Mouse (Mus musculus): ENCODE measurements around the gene Rrnad1.
"Not testable (repeated sequence)": the region's sequence is repeated elsewhere in the genome, so short reads cannot be mapped to it uniquely, and the experiment has no call there.

Rrnad1 gene

GRCm38 (mm10) chr3:87913891-87914290 lies 16.6 kb downstream of the Rrnad1 start:
- in situ Hi-C loops (cut with MboI) = no loop called here

DNA sequence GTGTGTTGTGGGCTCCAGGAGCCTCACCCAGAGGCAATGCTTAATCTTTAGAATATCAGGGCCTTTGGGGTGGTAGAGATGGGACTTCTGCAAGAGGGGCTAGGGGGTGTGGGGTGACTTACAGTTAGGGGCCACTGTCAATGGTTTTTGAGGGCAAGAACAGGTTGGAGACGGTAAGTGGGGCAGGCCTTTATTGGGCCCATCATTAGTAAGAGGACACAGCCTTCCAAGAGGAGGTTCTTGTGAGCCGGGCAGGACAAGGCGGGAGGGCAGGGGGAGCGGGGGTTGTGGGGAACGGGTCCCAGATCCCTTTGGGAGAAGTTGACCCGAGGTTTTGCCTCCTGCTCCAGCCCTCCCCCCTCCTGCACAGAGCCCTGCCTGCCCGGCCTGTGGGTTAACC lies 17.0 kb downstream of the Rrnad1 start:
- in situ Hi-C loops (cut with MboI) = no loop called here

DNA sequence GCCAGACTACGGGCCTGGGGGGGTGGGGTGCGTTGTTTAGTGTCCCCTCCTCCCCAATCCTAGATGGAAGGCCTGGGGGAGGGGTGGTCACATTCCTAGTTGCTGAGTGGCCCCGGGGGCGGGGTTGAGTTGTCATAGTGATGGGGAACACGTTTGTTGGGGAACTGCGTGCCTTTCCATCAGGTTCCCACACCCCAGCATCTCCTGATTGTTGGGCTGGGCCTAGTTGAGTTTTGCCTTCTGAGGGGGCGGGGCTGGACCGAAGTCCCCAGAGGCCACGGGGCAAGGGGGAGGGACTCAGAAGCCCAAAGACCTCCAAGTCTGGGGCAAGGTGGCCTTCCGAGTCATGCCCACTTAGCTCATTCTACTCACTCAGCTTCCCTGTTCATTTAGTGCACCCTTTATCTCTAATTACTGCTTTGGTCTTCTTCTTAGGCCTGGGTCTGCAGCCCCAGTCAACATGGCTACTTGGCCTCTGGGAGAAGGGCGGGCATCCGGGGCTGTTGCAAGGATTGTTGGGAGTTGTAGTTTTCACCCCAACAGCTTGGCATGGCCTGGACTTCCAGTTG lies 19.9 kb downstream of the Rrnad1 start:
- in situ Hi-C loops (cut with MboI) = no loop called here

GRCm38 (mm10) chr3:87909874-87910273 lies 20.6 kb downstream of the Rrnad1 start:
- in situ Hi-C loops (cut with MboI) = no loop called here

- in situ Hi-C loops (cut with MboI) = no loop called here
Measured at GRCm38 (mm10) chr3:87909381-87909780, 21.1 kb downstream of the Rrnad1 start.

- in situ Hi-C loops (cut with MboI) = no loop called here
Measured at GRCm38 (mm10) chr3:87907906-87908305, 22.6 kb downstream of the Rrnad1 start.

DNA sequence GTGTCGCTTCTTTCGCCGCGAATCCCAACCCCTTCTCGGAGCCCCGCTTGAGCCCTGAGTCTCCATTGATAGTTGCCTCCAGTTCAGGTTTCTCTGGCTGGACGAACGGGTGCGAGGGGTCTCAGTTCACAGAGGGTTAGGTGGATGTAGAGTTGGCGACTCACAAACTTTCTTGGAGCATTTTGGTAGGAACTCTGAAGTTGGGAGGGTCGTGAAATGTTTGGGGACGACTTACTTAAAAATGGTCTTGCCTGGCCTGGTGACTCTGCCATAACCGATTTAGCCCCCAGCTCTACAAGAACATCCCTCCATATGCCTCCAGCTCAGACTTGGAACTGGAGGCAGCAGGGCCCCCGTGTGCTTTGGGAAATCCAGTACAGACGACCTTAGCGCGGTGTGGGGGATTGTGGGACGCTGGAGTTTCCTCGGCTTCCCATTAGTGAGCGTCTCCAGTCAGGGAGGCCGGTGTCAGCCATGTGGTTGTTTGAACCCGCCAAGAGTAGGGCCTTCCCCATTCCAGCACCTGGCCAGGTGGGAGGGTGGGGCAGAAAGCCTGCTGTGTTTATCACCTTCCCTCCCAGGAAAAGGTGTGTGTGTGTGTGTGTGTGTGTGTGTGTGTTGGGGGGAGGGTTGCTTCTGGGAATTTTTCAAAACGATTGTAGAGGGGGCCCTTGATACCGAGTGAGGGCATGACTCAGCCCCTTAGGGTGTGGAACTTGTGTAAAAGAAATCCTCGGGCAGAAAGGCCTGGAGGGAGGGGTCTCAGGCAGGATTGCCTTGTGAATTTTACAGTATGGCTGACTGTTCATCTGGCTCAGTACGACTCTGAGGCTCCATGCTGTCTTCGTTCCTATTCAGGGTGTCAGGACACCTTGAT lies 23.3 kb downstream of the Rrnad1 start:
- in situ Hi-C loops (cut with MboI) = no loop called here

DNA sequence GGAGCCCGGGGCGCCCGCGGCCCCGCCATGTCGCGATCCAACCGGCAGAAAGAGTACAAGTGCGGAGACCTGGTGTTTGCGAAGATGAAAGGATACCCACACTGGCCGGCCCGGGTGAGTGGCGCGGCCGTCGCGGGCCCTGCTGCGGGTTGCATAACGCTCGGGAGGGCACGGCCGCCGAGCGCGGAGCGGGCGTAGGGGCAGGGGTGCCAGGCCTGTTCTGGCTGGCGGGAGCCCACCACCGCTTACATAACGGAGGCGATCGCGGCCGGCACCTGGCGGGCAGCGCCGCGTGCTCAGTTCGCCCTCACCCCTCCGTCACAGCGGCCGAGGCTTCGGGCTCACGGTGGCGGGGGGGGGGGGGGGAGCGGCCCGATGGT lies 23.9 kb downstream of the Rrnad1 start:
- in situ Hi-C loops (cut with MboI) = no loop called here

DNA sequence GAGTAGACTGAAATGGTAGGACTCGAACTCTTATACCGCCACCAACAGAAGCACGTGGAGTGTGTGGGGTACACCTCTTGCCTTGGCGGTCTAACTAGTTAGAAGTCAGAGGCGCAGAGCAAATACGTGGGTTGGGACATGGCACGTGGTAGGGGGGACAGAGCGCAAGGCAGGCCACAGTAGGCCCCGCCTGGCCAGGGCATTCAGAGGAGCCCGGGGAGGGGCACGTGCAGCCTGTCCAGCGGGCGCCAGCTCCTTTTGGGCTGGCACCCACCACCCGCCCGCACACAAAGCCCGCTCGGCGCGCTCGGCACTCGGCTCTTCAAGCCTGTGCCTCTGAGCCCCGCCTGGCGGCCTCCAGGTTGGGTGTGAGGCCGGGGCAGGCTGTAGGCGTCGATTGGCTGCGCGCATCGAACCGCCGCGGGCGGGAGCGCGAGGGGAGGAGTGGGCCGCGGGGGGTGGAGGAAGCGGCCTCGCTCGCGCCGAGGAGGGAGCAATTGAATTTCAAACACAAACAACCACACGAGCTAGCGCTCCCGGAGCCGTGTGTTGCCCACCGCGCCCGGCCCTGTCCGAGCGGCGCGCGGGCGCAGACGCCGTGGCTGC lies 24.5 kb downstream of the Rrnad1 start, which contains the start of gene Hdgf:
Gene Hdgf (plus strand): TSS at position 442 of the 606 bp plus-strand sequence.
- in situ Hi-C loops (cut with MboI) = no loop called here

DNA sequence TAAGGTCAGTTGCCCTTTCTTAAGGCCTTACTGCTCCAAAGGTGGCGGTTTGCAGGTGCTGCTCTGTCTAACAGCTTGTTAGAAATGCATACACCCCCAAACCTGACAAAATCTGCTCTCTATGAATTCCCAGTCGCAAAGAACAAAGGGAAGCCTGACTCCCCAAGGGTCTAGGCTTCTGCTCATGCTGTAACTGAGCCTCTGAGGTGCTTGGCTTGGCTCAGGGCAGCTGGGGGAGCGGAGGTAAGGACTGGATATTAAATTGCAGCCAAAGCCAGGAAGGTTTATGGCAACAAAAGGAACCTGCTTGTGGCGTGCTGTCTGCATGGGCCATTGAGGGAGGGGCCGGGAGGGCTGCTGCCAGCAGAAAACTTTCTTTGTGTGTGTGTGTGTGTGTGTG lies 26.7 kb downstream of the Rrnad1 start:
- in situ Hi-C loops (cut with MboI) = no loop called here

GRCm38 (mm10) chr3:87901959-87902358 lies 28.6 kb downstream of the Rrnad1 start:
- in situ Hi-C loops (cut with MboI) = not testable (repeated sequence)

GRCm38 (mm10) chr3:87901036-87901624 lies 29.4 kb downstream of the Rrnad1 start:
- in situ Hi-C loops (cut with MboI) = no loop called here

- in situ Hi-C loops (cut with MboI) = no loop called here
Measured at GRCm38 (mm10) chr3:87899776-87900175, 30.7 kb downstream of the Rrnad1 start.

- in situ Hi-C loops (cut with MboI) = no loop called here
Measured at GRCm38 (mm10) chr3:87899266-87899665, 31.3 kb downstream of the Rrnad1 start.

GRCm38 (mm10) chr3:87893367-87893905 lies 37.1 kb downstream of the Rrnad1 start:
- in situ Hi-C loops (cut with MboI) = no loop called here

GRCm38 (mm10) chr3:87891481-87891880 lies 39.0 kb downstream of the Rrnad1 start:
- in situ Hi-C loops (cut with MboI) = no loop called here

DNA sequence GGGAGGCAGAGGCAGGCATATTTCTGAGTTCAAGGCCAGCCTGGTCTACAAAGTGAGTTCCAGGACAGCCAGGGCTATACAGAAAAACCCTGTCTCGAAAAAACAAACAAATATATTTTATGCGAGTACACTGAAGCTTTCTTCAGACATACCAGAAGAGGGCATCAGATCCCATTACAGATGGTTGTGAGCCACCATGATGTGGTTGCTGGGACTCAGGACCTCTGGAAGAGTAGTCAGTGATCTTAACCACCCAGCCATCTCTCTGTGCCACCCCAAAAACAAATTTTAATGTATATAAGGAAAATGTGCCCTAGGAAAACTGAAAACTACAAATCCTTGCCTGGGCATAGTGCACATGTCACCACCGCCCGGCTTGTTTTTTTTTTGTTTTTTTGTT lies 43.1 kb downstream of the Rrnad1 start:
- in situ Hi-C loops (cut with MboI) = not testable (repeated sequence)

- in situ Hi-C loops (cut with MboI) = no loop called here
Measured at GRCm38 (mm10) chr3:87886416-87886815, 44.1 kb downstream of the Rrnad1 start.

DNA sequence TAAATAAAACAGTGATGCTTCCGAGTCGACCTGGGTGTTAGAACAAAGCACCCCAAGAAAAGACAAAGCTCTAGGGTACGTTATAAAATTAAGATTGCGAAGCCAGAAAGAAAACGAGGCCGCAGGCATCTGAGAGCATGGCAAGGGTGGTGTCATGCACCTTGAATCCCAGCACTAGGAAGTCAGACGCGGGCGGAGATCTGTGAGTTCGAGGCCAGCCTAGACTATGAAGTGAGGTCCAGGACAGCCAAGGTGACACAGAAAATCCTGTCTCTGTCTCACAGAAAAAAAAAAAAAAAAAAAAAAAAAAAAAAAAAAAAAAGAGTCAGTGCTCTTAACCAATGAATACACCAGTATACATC lies 44.5 kb downstream of the Rrnad1 start:
- in situ Hi-C loops (cut with MboI) = no loop called here

DNA sequence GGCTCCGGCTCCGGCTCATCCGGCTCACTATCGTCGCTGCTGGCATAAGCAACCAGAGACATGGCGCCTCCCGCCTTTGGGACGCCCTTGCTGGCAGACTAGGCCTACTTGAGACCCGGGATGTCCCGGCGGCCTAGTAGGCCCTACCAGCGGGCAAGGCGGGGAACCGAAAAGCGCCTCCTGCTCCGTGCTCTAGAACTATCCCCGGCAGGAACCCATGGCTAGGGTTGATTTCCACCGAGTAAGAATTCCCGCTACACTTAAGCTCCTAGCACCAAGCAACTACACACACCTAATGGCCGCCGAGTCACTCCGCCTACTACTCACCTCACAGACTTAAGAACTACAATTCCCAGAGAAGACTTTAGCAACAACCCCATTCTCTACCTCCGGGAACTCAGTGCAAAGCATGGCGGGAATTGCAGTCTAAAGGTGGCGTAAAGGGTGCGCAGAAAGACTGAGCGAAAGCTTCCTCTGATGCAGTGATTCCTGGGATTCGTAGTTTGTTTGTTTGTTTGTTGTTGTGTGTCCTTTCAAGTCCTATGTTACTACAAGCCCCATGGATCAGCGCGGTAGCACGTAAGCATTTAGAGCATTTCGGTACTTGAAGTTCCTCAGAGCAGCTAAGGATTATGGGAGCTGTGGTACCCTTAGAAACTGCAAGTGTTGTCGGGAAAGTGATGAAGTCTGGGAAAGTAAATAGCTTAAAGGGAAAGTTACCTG lies 45.1 kb downstream of the Rrnad1 start, which contains the start of gene Prcc:
Gene Prcc (minus strand): TSS at position 328 of the 723 bp plus-strand sequence.
- in situ Hi-C loops (cut with MboI) = no loop called here

DNA sequence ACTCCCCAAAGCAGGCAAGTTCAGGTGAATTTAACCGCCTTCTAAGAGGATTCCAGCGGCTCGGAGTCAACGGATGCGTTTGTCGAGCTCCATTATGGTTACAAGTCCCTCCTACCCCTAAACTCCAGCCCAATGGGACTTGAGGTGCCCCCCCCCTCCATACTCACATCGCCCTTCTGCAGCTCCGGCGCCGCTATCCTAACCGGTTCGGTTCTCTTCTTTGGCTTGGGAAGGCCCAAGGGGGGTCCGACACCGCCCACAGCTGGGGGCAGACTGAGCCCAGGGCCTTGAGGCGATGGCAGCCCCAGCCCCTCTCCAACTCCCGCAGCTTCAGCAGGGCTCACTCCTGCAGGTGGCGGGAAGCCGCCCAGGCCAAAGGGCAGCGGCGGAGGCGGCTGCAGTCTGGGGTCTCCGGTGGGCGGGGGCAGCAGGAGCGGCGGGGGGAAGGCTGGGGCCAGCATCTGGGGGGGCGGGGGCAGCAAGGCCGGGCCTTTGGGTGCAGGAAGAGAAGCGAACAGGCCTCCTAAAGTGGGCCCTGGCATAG lies 45.7 kb downstream of the Rrnad1 start:
- in situ Hi-C loops (cut with MboI) = no loop called here

Data from mature B cell (primary cell).